Mouse (Mus musculus): ENCODE data around the gene Otp. TPM values are rescaled to one million over a fixed set of nuclear protein-coding genes. Genes with fewer than 3 reads are reported as not detected.
A peak's percentile ranks its signal among the peaks of the same experiment; 100 is the strongest.

The Otp gene
- polyA plus RNA-seq, 1 experiment from 2014 or later, result not detected

DNA sequence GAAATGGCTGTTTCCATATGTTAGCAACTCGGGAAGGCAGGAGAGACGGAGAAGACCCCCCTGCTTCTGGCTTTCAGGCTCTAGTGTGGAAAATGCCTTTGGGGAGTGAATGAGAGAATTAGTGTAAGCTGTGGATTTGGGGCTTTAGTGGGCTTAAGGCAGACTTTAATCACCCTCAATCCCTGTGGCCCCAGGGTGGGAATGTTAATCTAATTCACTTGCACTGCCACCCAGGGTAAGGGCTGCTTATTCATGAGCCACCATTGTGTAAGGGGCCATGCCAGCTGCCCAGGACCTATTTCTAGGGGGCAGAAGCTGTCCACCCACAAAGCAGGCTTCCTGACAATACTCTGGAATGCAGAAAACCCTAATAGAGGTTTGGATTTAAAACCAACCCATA, 8.5 kb upstream of the Otp start:
- no peak overlapping the region for H3K9ac ChIP-seq (ENCODE audit: low read depth, low read length)
- no peak for TF ChIP-seq CTCF (IDR thresholded peaks at IDR 0.05; ENCODE audit: low read depth)
- no peak for ATAC-seq (replicated peaks; ENCODE audit: low FRiP score, low read depth)
- no peak overlapping the region for H3K4me3 ChIP-seq (replicated peaks; ENCODE audit: low read depth, low read length)
- WGBS, result 49% methylated on average over 2 of the region's 2 CpGs
- H3K4me1 ChIP-seq (replicated peaks; ENCODE audit: insufficient read depth, low read length), result peaks cover 2% of the 10 kb centered on the region; the same call in 1 of the 2 replicates
- no peaks in the 10 kb centered on the region for H3K9me3 ChIP-seq (replicated peaks; ENCODE audit: low read length)
- H3K27ac ChIP-seq, result no peak overlapping the region
- peaks cover 48% of the 10 kb centered on the region for H3K27me3 ChIP-seq (ENCODE audit: insufficient read depth, low read length)
- H3K4me2 ChIP-seq (ENCODE audit: low read length), result no peak overlapping the region
- DNase-seq (ENCODE audit: low spot score), result no peak
- H3K36me3 ChIP-seq (ENCODE audit: insufficient read depth, low read length), result no peaks in the 10 kb centered on the region

GRCm38 (mm10) chr13:94867772-94868171, 7.6 kb upstream of the Otp start:
- no peak for TF ChIP-seq CTCF (IDR thresholded peaks at IDR 0.05; ENCODE audit: low read depth)
- ATAC-seq (replicated peaks; ENCODE audit: low FRiP score, low read depth), result no peak
- H3K4me1 ChIP-seq (replicated peaks; ENCODE audit: insufficient read depth, low read length), result peaks cover 2% of the 10 kb centered on the region; the same call in 1 of the 2 replicates
- no peak overlapping the region for H3K9ac ChIP-seq (ENCODE audit: low read depth, low read length)
- no peak overlapping the region for H3K4me2 ChIP-seq (ENCODE audit: low read length)
- H3K36me3 ChIP-seq (ENCODE audit: insufficient read depth, low read length), result no peaks in the 10 kb centered on the region
- H3K9me3 ChIP-seq (replicated peaks; ENCODE audit: low read length), result no peaks in the 10 kb centered on the region
- WGBS, result 59% methylated on average over 4 of the region's 4 CpGs
- no peak overlapping the region for H3K4me3 ChIP-seq (replicated peaks; ENCODE audit: low read depth, low read length)
- no peak overlapping the region for H3K27ac ChIP-seq
- peaks cover 56% of the 10 kb centered on the region for H3K27me3 ChIP-seq (ENCODE audit: insufficient read depth, low read length)
- DNase-seq (ENCODE audit: low spot score), result no peak

DNA sequence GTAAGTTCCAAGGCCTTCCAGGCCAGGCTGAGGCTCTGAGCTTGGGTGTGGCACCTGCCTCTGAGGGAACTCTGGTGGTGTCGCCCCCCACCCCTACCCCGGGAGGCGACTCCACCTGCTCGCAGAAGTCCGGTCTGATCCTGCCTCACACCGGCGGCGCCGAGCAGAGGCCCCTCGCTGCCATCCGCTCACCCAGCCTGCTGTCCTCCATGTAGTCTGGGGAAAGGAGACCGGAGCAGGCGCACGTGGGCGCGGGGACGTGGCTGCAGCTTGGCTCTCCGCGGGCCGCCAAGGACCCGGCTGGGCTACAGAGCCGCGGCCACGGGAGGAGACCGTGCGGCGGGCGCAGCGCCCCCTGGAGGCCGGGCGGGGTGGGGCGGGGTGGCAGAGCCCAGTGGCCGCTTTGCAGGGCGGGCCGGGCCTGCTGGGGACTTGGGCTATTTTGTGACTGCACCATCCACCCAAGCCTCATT, 6.9 kb upstream of the Otp start:
- peak; percentile 71 for TF ChIP-seq CTCF (IDR thresholded peaks at IDR 0.05; ENCODE audit: low read depth)
- no peak overlapping the region for H3K9ac ChIP-seq (ENCODE audit: low read depth, low read length)
- H3K36me3 ChIP-seq (ENCODE audit: insufficient read depth, low read length), result no peaks in the 10 kb centered on the region
- H3K27ac ChIP-seq, result no peak overlapping the region
- peak overlapping the region; percentile 53 for H3K4me2 ChIP-seq (ENCODE audit: low read length)
- H3K27me3 ChIP-seq (ENCODE audit: insufficient read depth, low read length), result peaks cover 63% of the 10 kb centered on the region
- 2% methylated on average over 27 of the region's 35 CpGs for WGBS
- peak overlapping the region; percentile 22 for H3K4me3 ChIP-seq (replicated peaks; ENCODE audit: low read depth, low read length)
- H3K4me1 ChIP-seq (replicated peaks; ENCODE audit: insufficient read depth, low read length), result peaks cover 2% of the 10 kb centered on the region; the same call in 1 of the 2 replicates
- no peaks in the 10 kb centered on the region for H3K9me3 ChIP-seq (replicated peaks; ENCODE audit: low read length)
- no peak for DNase-seq (ENCODE audit: low spot score)
- ATAC-seq (replicated peaks; ENCODE audit: low FRiP score, low read depth), result peak; percentile 85

DNA sequence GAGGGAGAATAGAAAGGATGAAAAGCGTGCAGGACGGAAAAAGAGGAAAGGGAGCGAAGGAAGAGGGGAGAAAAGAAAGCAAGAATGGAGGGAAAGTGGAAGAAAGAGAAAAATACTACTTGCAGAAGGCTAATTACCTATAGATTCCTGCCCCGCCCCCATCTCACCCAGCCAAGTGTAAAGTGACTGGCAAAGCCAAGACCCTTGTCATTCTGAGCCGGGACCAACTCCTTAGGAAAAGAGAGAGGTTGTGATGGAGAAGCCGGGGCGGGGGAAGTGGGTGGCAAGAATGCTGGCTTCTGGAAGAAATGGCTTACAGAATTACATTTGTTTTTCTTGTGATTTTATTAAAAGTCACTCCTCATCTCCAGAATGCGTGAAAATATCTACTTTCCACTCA, 5.9 kb upstream of the Otp start:
- Histone ChIP-seq H3K27me3 (ENCODE audit: insufficient read depth, low read length) (peaks cover 72% of the 10 kb centered on the region), H3K4me3 (replicated peaks; ENCODE audit: low read depth, low read length) (no peak overlapping the region), H3K36me3 (ENCODE audit: insufficient read depth, low read length) (no peaks in the 10 kb centered on the region), H3K9me3 (replicated peaks; ENCODE audit: low read length) (no peaks in the 10 kb centered on the region), H3K4me2 (ENCODE audit: low read length) (no peak overlapping the region), H3K4me1 (replicated peaks; ENCODE audit: insufficient read depth, low read length) (peaks cover 2% of the 10 kb centered on the region; the same call in 1 of the 2 replicates), H3K27ac (no peak overlapping the region), H3K9ac (ENCODE audit: low read depth, low read length) (no peak overlapping the region)
- ATAC-seq (replicated peaks; ENCODE audit: low FRiP score, low read depth), result no peak
- TF ChIP-seq CTCF (IDR thresholded peaks at IDR 0.05; ENCODE audit: low read depth), result no peak
- no peak for DNase-seq (ENCODE audit: low spot score)
- 2% methylated on average over 8 of the region's 8 CpGs for WGBS

- DNase-seq (ENCODE audit: low spot score), result no peak
- Histone ChIP-seq H3K36me3 (ENCODE audit: insufficient read depth, low read length) (no peaks in the 10 kb centered on the region), H3K9me3 (replicated peaks; ENCODE audit: low read length) (no peaks in the 10 kb centered on the region), H3K4me2 (ENCODE audit: low read length) (no peak overlapping the region), H3K9ac (ENCODE audit: low read depth, low read length) (no peak overlapping the region), H3K4me1 (replicated peaks; ENCODE audit: insufficient read depth, low read length) (peaks cover 2% of the 10 kb centered on the region; the same call in 1 of the 2 replicates), H3K27me3 (ENCODE audit: insufficient read depth, low read length) (peaks cover 77% of the 10 kb centered on the region), H3K4me3 (replicated peaks; ENCODE audit: low read depth, low read length) (no peak overlapping the region), H3K27ac (no peak overlapping the region)
- no peak for TF ChIP-seq CTCF (IDR thresholded peaks at IDR 0.05; ENCODE audit: low read depth)
- ATAC-seq (replicated peaks; ENCODE audit: low FRiP score, low read depth), result no peak
- WGBS, result 3% methylated on average over 9 of the region's 9 CpGs
These were observed 5.3 kb upstream of the Otp start for GRCm38 (mm10) chr13:94870071-94870460.

DNA sequence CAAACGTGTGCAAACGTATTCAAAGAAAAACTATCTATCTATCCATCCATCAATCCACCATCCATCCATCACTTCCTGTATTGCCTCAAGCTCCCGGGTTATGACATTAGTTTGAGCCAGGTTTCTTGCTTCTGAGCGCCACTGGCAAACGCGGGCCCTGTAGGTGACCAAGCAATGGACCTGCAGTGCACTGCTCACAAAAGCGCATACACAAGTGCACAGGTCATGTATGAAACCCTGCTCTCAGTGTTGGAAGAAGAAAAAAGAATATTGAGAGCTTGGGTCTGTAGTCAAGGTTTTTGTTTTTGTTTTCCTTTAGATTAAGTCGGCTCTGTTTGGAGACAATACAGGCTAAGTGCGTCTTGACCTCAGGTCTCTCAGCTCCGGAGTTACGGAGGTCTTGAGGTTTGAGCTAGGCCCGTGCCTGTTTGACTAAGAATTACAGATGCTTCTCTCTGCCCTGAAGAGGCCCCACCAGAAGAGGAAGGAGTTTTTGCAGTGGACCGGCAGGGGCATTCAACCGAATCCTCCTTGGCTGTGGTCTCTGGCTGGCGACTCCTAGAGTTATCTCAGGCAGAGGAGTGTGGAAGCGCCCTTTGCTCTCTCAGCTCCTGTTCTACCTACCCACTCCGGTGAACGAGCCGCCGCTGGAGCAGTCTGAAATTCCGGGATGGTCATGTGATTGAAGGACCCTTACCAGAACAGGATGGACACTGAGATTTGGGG, 4.8 kb upstream of the Otp start:
- DNase-seq (ENCODE audit: low spot score), result no peak
- H3K4me1 ChIP-seq (replicated peaks; ENCODE audit: insufficient read depth, low read length), result peaks cover 2% of the 10 kb centered on the region; the same call in 1 of the 2 replicates
- H3K27me3 ChIP-seq (ENCODE audit: insufficient read depth, low read length), result peaks cover 83% of the 10 kb centered on the region
- no peaks in the 10 kb centered on the region for H3K9me3 ChIP-seq (replicated peaks; ENCODE audit: low read length)
- no peak overlapping the region for H3K9ac ChIP-seq (ENCODE audit: low read depth, low read length)
- no peaks in the 10 kb centered on the region for H3K36me3 ChIP-seq (ENCODE audit: insufficient read depth, low read length)
- TF ChIP-seq CTCF (IDR thresholded peaks at IDR 0.05; ENCODE audit: low read depth), result no peak
- ATAC-seq (replicated peaks; ENCODE audit: low FRiP score, low read depth), result no peak
- no peak overlapping the region for H3K4me2 ChIP-seq (ENCODE audit: low read length)
- no peak overlapping the region for H3K4me3 ChIP-seq (replicated peaks; ENCODE audit: low read depth, low read length)
- WGBS, result 1% methylated on average over 21 of the region's 21 CpGs
- H3K27ac ChIP-seq, result no peak overlapping the region
